Mouse (Mus musculus) layer of hippocampus, adult 6 months (tissue): ENCODE results near the gene Ift20. TPM values are rescaled to one million over a fixed set of nuclear protein-coding genes. Genes with fewer than 3 reads are reported as not detected.

Experiments
- long read RNA-seq, 2 experiments: library from polyadenylated mRNA; unstranded; transcript quantifications; one replicate each; pipeline ENCODE4 v2.0.0; 2019 to 2020
- polyA plus RNA-seq: library from polyadenylated mRNA; unstranded; fragments of <200 nt; fragmentation: Nextera tagmentation; gene quantifications from 2 replicates; pipeline ENCODE4 v1.2.3, GENCODE M21; 2021

Ift20 gene
- polyA plus RNA-seq: 137 and 139 TPM in 2 replicates
- long read RNA-seq, experiment 1, transcript Ift20-202 (5 exons, 582 nt): minor isoform, 7 of 103 reads
- long read RNA-seq, experiment 1, transcript Ift20-203 (6 exons, 1,141 nt): major isoform, 91 of 103 reads
- long read RNA-seq, experiment 1, partial matches to known transcripts: 3 of 103 reads
- long read RNA-seq, experiment 1, other reads (novel, unspliced or antisense): 1 of 103 reads
- long read RNA-seq, experiment 2, transcript Ift20-203 (6 exons, 1,141 nt): major isoform, 57 of 117 reads
- long read RNA-seq, experiment 2, transcript Ift20-204 (5 exons, 1,167 nt): minor isoform, 42 of 117 reads
- long read RNA-seq, experiment 2, partial matches to known transcripts: 8 of 117 reads
- long read RNA-seq, experiment 2, other reads (novel, unspliced or antisense): 5 of 117 reads

DNA sequence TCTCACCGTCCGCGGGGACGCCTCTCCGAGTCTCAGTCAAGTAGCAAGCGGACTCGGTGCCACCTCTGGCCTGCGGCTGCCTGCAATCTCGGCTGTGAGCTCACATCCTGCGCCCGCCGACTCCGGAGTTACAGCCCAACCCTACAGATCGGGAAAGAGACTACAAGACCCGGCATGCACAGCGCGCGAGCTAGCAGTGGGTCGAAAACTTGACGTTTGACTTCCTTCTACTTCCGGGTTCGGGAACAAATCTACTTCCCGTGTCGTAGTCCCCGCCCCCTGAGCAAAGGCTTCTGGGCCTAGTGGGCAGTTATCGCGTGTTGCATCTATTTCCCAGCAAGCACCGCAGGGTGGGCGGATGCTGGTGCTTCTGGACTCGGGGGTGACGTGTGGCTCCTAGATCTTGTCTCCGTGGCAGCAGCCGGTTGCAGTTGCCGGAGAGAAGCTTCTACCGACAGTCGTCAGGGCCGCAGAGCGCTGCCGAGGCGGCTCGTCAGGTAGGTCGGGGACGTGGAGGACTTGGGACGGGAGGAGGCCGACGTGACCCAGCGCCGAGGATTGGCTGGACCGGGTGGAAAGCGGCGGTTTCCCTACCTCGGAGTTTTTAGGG, at the start of gene Ift20, which contains the start of gene Tnfaip1:
TSS of gene Ift20 (plus strand) at position 282 of the 610 bp plus-strand sequence.
TSS of gene Tnfaip1 (minus strand) at position 253 of the 610 bp plus-strand sequence.

DNA sequence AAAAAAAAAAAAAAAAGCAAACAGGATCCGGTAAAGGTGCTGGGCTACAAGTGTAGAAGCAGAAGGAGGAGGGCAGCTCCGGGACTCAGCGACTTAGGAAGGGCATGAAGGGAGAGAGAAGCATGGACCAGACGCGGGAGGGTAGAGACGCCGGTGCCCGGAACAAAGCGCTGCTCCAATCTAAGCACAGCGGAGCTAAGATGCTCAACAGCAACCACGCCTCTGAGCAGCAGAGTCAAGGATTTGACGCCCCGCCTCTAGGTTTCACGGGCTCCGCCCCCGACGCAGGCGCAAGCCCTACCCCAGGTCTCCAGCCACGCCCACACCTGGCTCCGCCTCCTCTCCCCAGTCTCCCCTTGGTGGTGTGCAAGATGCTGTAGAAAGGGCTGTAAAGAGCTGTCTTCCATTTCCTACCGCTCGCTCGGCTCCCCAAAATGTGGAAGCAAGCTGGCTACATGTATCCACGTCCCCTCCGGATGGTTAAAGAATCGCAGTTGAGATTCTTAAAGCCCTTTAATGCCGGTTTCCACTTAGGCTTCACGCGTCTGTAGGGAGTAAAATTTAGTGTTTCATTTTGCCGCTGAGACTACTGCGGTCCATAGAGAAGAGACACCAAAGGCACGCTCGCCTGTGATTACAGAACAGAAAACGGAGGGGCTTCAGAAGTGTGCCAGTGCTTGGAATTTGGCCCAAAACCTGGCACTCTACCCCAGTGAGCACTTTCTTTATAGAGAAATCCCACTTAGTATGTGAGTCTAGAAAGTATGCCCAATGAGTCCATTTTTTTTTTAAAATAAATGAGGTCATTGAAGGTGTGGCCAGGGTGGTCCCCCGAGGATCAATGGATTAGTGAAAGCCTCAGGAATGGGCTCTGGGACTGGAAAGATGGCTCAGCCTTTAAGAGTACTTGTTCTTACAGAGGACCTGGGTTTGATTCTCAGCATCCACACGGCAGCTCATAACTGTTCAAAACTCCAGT, 38.3 kb upstream of the Ift20 start, which contains the start of gene Sarm1:
TSS of gene Sarm1 (minus strand) at position 211 of the 979 bp plus-strand sequence.

DNA sequence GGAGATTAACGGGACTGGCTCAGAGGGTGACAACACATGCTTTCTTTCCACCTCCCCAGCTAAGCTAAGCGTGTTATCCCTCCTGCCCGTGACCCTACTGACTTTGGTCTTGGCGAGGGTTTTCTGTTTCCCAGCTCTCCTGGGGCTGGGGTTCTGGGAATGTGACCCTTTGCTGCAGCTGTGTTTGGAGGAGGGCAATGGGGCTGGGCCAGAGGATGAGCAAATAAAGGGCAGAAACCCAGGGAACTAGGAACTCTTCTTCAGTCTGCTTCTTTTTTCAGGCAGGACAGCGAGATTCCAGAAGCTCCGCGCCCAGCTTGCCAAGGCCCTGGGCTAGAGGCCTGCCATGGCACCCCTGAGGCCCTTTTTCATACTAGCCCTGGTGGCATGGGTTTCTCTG, 37.2 kb upstream of the Ift20 start, which contains the start of gene Vtn:
TSS of gene Vtn (plus strand) at position 88 of the 400 bp plus-strand sequence.

DNA sequence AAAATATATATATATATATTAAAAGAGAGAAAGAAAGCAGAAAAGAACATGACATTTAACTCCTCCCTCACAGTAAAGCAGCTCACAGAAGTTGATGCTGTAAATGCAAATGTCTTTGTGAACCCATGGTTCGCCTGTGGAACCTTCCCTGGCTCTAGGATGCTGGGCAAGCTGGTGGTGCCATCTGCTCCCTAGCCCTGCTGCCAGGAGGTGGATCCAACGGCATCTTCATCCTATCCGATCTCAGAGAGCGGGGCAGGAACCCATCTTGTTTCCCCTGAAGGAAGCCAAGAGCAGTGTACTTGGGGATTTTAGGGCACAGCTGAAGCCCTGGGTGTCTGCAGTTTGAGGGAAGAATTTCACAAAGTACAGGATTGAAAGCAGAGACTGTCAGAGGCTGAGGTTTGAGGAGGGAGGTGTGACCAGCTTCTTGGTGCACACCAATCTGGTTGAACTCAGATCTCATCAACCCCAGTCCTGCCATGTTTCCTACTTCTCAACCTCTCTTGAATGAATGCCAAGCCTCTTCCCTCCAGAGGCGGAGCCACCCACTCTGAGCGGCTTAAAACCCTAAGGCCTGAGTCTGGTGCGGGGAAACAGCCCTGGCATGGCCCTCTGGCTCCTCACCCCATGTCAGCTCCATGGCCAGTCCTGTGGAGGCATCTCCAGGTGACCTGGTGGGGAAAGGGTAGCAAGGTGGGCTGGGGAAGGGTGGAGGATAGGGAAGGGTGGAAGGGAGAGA, 33.1 kb upstream of the Ift20 start, which contains the start of gene Sebox:
TSS of gene Sebox (plus strand) at position 539 of the 742 bp plus-strand sequence.

DNA sequence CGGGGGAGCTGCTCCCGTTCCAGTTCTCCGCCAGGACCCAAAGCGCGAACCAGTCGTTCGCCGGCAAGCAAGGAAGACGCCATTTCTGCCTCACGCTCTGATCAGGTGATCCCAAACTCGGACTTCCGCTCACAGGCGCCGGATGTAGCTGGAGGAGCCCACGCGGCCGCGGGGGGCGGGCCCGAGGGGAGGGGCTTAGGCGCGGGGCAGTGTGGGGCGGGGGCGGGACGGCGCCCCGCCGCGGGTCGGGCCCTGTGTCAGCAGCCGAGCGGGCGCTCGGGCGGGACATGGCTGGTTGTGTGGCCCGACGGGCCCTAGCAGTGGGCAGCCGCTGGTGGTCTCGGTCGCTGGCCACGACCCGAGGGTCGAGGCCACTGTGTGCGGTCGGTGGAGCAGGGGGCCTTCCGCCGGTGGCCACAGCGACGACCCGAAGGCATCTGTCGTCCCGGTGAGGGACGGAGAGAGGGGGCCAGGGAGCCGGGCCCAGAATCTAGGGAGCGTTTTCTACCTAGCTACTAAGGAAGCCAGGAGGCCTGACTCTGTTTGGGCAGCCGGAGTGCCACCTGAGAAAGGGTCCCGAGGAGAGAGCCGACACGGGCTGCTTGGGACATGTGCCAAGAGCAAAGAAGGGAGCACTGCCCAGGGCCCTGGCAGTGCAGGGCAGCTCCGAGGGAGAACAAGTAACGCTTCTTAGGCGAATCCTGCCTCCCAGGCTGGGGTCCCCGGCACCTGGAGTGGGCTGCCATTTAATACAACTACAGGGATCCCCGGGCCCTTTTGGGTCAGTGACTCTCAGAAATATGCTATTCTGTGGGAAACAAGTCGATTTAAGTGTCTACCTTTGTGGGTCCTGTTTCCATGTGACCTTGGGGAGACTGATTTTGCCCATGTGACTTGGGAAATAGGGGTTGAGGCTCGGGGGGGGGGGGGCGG, 23.9 kb upstream of the Ift20 start, which contains the start of the genes Tmem199 and Poldip2:
TSS of gene Tmem199 (minus strand) at position 148 of the 933 bp plus-strand sequence.
TSS of gene Poldip2 (plus strand) at position 169 of the 933 bp plus-strand sequence.

DNA sequence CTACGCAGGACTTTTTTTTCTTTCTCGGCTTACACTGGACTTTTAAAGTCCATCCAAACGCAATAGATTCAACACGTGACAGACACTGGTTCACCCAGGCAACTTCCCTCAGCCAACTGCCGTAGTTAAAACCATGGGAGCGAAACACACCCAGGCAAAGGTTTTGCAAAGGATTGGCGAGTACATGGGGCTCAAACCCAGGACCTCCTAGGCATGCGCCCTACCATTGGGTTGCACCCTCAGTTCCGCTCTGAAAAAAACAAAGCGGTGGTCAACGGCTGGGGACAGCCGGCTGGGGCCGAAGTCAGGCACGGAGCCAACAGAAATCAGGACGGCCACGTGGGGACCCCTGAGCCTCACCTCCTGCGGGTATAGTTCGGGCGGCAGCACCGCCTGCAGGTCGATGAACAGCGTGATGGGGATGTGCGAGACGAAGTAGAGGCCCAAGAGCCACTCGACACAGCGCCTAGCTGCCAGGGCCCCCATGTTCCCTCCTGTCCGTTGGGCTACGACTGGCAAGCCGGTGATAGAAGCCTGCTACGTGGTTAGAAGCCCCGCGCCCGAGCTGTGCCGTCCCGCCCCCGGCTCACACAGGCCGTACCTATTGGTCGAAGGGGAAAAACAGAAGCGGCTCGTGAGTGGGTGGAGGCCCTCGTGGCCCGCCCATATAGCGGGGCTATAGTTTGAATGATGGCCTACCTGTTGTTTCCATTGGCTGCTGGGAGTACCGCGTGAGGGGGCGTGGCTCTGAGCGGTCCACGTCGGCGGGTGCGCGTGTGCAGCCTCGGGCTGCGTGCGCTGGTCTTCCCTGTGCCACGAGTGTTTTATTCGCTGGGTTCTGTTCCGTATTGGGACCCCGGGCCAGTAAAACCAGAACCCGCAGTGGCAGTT, 14.3 kb downstream of the Ift20 start, which contains the start of gene Tmem97:
TSS of gene Tmem97 (minus strand) at position 610 of the 891 bp plus-strand sequence.

Other genes with a start within 250 kb of the Ift20 start
- 0.56 and 0.58 TPM in 2 replicates for gene BC030499, start 245.5 kb upstream of the Ift20 start, polyA plus RNA-seq
- gene Spag5, start 234.8 kb upstream of the Ift20 start, polyA plus RNA-seq: 1.7 and 3.1 TPM in 2 replicates
- 1,621 and 1,706 TPM in 2 replicates for gene Aldoc, start 213.4 kb upstream of the Ift20 start, polyA plus RNA-seq
- 81.1 and 86.7 TPM in 2 replicates for gene Pigs, start 207.9 kb upstream of the Ift20 start, polyA plus RNA-seq
- 7.4 and 9.1 TPM in 2 replicates for gene Unc119, start 192.9 kb upstream of the Ift20 start, polyA plus RNA-seq
- gene Foxn1, start 149.8 kb upstream of the Ift20 start, polyA plus RNA-seq: not detected in 2 replicates
- gene Slc13a2, start 114.1 kb upstream of the Ift20 start, polyA plus RNA-seq: 0.05 TPM in 1 of 2 replicates, not detected in the other
- gene Slc46a1, start 70.7 kb upstream of the Ift20 start, polyA plus RNA-seq: 19.4 and 22.6 TPM in 2 replicates
- 18.9 and 21.1 TPM in 2 replicates for gene Sarm1, start 38.6 kb upstream of the Ift20 start, polyA plus RNA-seq
- 44.3 and 58.5 TPM in 2 replicates for gene Vtn, start 37.3 kb upstream of the Ift20 start, polyA plus RNA-seq
- gene Sebox, start 32.9 kb upstream of the Ift20 start, polyA plus RNA-seq: 5.8 and 6.2 TPM in 2 replicates
- gene Tmem199, start 24.2 kb upstream of the Ift20 start, polyA plus RNA-seq: 63.3 and 66.5 TPM in 2 replicates
- gene Poldip2, start 24.2 kb upstream of the Ift20 start, polyA plus RNA-seq: 161 and 169 TPM in 2 replicates
- 20.6 and 20.8 TPM in 2 replicates for gene Tnfaip1, start within 50 bp of the Ift20 start, polyA plus RNA-seq
- gene Tmem97, start 14.4 kb downstream of the Ift20 start, polyA plus RNA-seq: 25.3 and 31.4 TPM in 2 replicates
- gene Nlk, start 161.0 kb downstream of the Ift20 start, polyA plus RNA-seq: 13.8 and 19.8 TPM in 2 replicates
- 62.4 and 67.1 TPM in 2 replicates for gene Ccnq, start 215.4 kb downstream of the Ift20 start, polyA plus RNA-seq